Mouse (Mus musculus) midbrain, embryonic 10.5 days (tissue): Measurements from ENCODE around the gene Serpinb13. TPM values are rescaled to one million over a fixed set of nuclear protein-coding genes. Genes with fewer than 3 reads are reported as not detected.

ENCODE experiments used
- DNase-seq: peaks from one replicate; pipeline ENCODE4 v3.0.0-alpha.2; 2017; ENCODE audit warnings: low spot score
- H3K27ac ChIP-seq: fragments of 300-500 bp; sonication (generic); replicated peaks from 2 replicates; pipeline ENCODE4 v1.5.1; 2016; ENCODE audit warnings: mild to moderate bottlenecking
- H3K27me3 ChIP-seq: fragments of 300-500 bp; sonication (generic); 2 replicates; pipeline ENCODE4 v1.6.1; 2016; ENCODE audit warnings: low read depth, mild to moderate bottlenecking; ENCODE audit not compliant: poor library complexity, severe bottlenecking
- H3K36me3 ChIP-seq: fragments of 300-500 bp; sonication (generic); 2 replicates; pipeline ENCODE4 v1.6.1; 2016; ENCODE audit warnings: mild to moderate bottlenecking, moderate library complexity
- H3K4me1 ChIP-seq: fragments of 300-500 bp; sonication (generic); 2 replicates; pipeline ENCODE4 v1.6.1; 2016
- H3K4me3 ChIP-seq: fragments of 300-500 bp; sonication (generic); 2 replicates; pipeline ENCODE4 v1.5.1; 2016; ENCODE audit warnings: mild to moderate bottlenecking, moderate library complexity
- H3K9me3 ChIP-seq: fragments of 300-500 bp; sonication (generic); replicated peaks from 2 replicates; pipeline ENCODE4 v1.6.1; 2016; ENCODE audit warnings: mild to moderate bottlenecking
- WGBS: fragments of 180-500 bp; shearing (Covaris S2); methylation state at CpG from one replicate; pipeline ENCODE4 v1.1.7; 2016; 5-methylcytosine and 5-hydroxymethylcytosine counted together
- polyA plus RNA-seq: library from polyadenylated mRNA; unstranded; fragments of >200 nt; fragmentation: Nextera tagmentation; extraction: Ambion mirVana; gene quantifications from 2 replicates; pipeline ENCODE4 v1.2.1, GENCODE M21; 2016

The Serpinb13 gene
- not detected in 2 replicates for polyA plus RNA-seq

DNA sequence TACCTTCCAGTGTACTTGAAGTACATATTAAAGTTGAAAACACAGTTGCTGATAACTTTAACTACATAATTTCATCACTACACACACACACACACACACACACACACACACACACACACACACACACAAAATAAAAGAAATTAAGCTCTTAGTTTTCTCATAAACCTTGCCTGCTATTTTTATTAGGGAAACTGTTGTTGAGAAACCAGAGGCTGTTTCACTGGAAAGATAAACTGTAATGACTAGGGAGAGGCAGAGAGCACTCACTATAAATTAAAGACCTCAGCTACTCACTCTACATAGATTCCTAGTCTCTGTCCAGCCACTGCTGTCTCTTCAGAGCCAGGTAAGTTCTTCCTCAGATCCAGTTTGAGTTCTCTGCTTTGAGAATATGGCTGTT is at the start of gene Serpinb13:
Gene Serpinb13, plus strand, starts transcription at position 301 of the 400 bp plus-strand sequence.
- Histone ChIP-seq H3K27me3 (no peaks in the 10 kb centered on the region), H3K4me3 (no peak within 1 kb of the TSS)

DNA sequence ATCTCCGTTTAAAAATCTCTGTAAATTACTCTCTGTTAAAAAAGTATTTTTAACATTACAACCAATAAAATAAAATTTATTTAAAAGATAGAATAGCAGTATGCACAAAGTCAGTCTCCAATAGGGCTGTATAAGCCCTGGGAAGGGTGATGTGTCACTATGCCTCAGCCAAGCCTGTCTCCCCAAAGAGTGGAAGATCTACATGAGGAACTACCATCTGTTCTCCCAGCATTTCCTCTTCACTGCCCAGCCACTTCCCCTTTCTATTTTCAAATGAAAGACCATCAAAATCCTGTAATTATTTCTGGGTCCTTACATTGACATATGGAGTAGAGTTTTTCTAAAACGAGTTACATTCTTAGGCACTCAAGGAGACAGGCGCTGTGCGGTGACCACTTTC is 48.8 kb upstream of the Serpinb13 start:
- Histone ChIP-seq H3K27me3 (no peaks in the 10 kb centered on the region), H3K27ac (no peak overlapping the region), H3K4me1 (no peaks in the 10 kb centered on the region), H3K36me3 (no peaks in the 10 kb centered on the region), H3K9me3 (no peaks in the 10 kb centered on the region), H3K4me3 (no peak overlapping the region)
- WGBS, result 89% methylated on average over 4 of the region's 4 CpGs
- DNase-seq, result no peak

More for the DNA sequence above, at the start of gene Serpinb13:
- no peak for DNase-seq
- Histone ChIP-seq H3K9me3 (no peaks in the 10 kb centered on the region), H3K4me1 (no peaks in the 10 kb centered on the region), H3K36me3 (no peaks in the 10 kb centered on the region), H3K27ac (no peak within 1 kb of the TSS)

DNA sequence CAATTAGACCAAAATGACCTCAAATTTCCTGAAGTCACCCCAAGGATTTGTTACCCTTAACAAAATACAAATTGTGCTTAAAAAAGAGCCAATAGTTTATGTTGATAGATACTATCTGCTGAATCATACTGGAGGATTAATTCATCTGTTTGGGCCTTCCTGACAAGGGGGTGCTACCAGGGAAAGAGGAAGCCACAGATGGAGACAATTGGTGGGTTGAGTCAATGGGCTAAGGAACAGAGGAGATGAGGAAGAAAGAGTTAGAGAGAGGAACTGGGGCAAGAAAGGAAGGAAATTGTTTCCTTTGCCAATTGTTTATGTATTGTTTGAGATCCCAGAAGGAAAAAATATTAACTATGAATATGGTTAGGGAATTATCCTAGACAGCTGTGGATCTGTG is 47.1 kb upstream of the Serpinb13 start:
- no peak for DNase-seq
- Histone ChIP-seq H3K36me3 (no peaks in the 10 kb centered on the region), H3K4me3 (no peak overlapping the region), H3K27me3 (no peaks in the 10 kb centered on the region), H3K27ac (no peak overlapping the region), H3K9me3 (no peaks in the 10 kb centered on the region), H3K4me1 (no peaks in the 10 kb centered on the region)

DNA sequence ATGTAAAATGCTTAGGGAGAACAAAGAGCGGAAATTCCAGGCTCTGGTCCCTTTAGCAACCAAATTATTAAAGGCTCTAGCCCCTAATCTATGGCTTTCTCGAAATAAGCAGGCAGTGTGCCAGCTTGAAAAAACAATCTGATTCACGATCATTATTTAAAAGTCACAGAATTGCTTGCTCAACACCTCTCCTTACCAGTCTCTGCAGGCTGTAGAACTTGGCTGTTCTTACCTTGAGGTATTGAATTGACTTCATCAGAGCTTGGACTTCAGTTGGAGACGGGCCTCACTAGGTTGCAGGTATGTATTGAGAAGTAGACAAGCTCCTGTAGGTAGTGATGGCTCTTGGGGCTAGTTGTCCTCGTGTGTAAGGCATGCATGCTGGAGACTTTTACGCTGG is 46.5 kb upstream of the Serpinb13 start, which contains the start of gene Serpinb12:
Gene Serpinb12, plus strand, starts transcription at position 185 of the 400 bp plus-strand sequence.
- DNase-seq, result no peak

DNA sequence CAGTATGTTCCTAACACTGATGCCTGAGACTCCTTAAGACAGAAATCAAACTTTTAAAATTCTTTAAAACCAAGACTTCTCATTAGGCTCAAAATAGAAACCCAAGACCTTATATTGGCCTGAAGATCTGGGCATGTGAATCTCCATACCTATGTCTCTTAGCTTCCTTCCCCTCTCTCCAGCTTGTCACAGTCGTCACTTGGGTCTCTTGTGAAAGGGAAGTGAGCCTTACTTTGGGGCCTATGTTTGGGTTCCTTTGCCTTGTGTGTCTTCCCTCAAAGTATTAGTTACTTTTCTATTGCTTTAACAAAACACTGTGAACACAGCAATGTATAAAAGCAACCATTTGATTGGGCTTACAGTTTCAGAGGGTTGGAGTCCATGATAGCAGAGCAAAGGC is 33.6 kb upstream of the Serpinb13 start:
- no peaks in the 10 kb centered on the region for H3K4me1 ChIP-seq
- no peak overlapping the region for H3K27ac ChIP-seq
- WGBS, result 71% methylated on average over 1 of the region's 1 CpGs
- DNase-seq, result no peak
- H3K27me3 ChIP-seq, result no peaks in the 10 kb centered on the region
- H3K36me3 ChIP-seq, result no peaks in the 10 kb centered on the region
- H3K4me3 ChIP-seq, result no peak overlapping the region
- no peaks in the 10 kb centered on the region for H3K9me3 ChIP-seq

More for the DNA sequence above, 46.5 kb upstream of the Serpinb13 start, which contains the start of gene Serpinb12:
- WGBS, result 84% methylated on average over 6 of the region's 6 CpGs
- no peaks in the 10 kb centered on the region for H3K36me3 ChIP-seq
- H3K4me1 ChIP-seq, result no peaks in the 10 kb centered on the region
- no peaks in the 10 kb centered on the region for H3K27me3 ChIP-seq
- H3K27ac ChIP-seq, result no peak within 1 kb of the TSS
- no peaks in the 10 kb centered on the region for H3K9me3 ChIP-seq
- no peak within 1 kb of the TSS for H3K4me3 ChIP-seq

DNA sequence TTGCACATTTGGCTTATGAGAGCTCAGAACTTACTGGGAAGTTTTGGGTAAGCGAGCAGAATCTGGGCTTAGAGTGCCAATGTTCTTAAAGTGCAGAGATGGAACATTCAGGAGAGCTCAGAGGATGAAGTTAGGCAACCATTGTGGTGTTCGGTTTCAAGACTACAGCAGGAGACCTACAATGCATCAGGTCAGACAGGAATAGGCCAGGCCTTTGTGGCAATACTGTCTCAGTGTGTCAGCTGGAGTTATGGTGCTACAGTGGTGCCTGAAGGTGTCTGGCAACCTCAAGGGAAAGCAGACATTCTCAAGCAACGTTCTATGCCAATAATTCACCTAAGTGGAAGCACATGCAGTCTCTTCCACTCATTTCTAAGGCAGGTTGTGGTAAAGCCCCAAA is 20.8 kb upstream of the Serpinb13 start:
- Histone ChIP-seq H3K9me3 (no peaks in the 10 kb centered on the region), H3K4me1 (no peaks in the 10 kb centered on the region), H3K27ac (no peak overlapping the region), H3K4me3 (no peak overlapping the region), H3K36me3 (no peaks in the 10 kb centered on the region), H3K27me3 (no peaks in the 10 kb centered on the region)
- WGBS, result 82% methylated on average over 3 of the region's 3 CpGs
- DNase-seq, result no peak

DNA sequence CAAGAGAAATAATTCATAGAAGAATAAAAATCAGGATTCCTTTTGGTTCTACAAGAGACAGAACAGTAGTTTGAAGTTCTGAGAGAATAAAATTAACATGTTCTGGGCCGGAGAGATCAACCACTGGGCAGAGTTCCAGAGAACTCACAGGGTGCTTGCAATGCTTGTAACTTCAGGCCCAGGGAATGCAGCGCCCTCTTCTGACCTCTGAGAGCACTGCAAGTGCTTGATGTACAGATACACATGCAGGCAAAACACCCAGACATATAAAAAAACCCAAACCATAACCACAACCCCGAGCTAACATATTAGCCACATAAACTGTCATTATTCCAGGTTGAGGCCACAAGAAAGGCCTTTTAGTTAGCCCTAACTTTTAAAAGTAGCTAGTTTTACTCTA is 19.8 kb upstream of the Serpinb13 start:
- Histone ChIP-seq H3K4me3 (no peak overlapping the region), H3K4me1 (no peaks in the 10 kb centered on the region), H3K27ac (no peak overlapping the region), H3K36me3 (no peaks in the 10 kb centered on the region), H3K27me3 (no peaks in the 10 kb centered on the region), H3K9me3 (no peaks in the 10 kb centered on the region)
- WGBS, result 44% methylated on average over 3 of the region's 3 CpGs
- DNase-seq, result no peak

DNA sequence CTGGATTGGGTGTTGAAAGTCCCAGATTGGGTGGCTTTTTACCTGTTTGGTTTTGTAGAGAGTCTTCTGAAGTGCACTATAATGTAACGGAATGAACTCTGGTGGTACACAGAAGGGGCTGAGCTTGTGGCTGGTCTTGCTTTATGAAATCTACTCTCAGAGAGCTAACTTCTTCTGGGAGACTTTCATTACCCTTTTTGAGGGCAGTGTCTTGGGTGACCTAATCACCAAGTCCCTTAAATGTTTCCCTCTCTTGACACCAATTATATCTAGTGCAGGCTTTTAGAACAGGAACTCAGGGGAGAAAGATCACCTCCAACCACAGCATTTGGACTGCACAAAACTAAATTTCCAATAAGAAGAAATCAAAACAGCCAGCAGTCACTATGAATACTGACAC is 2.3 kb downstream of the Serpinb13 start:
- Histone ChIP-seq H3K4me3 (no peak overlapping the region), H3K4me1 (no peaks in the 10 kb centered on the region), H3K36me3 (no peaks in the 10 kb centered on the region), H3K9me3 (no peaks in the 10 kb centered on the region), H3K27me3 (no peaks in the 10 kb centered on the region), H3K27ac (no peak overlapping the region)
- 92% methylated on average over 1 of the region's 1 CpGs for WGBS
- no peak for DNase-seq

DNA sequence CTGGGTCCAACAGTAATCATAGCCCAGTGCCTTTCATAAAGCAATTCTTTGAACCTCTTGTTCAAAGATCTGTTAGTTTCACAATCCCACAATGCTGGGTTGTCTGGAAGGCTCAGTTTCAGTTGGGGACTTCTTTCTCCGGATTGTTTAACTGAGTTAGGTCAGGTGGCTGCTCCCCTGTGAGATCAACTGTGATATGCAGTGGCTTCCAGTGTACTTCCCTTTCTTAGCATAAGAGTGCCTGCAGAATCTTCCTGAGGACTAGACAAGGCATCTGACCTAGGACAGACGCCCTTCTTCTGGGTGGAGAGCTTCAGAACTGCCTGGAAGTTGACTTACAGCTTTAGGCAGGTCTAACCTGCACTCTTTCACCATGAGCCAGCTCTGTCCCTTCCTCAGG is 3.1 kb downstream of the Serpinb13 start:
- Histone ChIP-seq H3K27ac (no peak overlapping the region), H3K9me3 (no peaks in the 10 kb centered on the region), H3K36me3 (no peaks in the 10 kb centered on the region), H3K4me1 (no peaks in the 10 kb centered on the region), H3K4me3 (no peak overlapping the region), H3K27me3 (no peaks in the 10 kb centered on the region)
- no peak for DNase-seq
- 80% methylated on average over 2 of the region's 2 CpGs for WGBS

DNA sequence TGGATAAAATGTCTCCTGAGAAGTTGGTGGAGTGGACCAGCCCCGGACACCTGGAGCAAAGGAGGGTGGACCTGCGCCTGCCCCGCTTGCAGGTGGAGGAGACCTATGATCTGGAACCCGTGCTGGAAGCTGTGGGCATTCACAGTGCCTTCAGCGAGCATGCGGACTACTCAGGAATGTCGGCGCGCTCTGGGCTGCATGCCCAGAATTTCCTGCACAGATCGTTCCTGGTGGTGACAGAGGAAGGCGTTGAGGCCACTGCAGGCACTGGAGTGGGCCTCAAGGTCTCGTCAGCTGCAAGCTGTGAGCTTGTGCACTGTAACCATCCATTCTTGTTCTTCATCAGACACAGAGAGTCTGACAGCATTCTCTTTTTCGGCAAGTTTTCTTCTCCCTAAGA is 19.6 kb downstream of the Serpinb13 start:
- DNase-seq, result no peak
- Histone ChIP-seq H3K27ac (no peak overlapping the region), H3K27me3 (no peaks in the 10 kb centered on the region), H3K4me1 (no peaks in the 10 kb centered on the region), H3K36me3 (no peaks in the 10 kb centered on the region), H3K9me3 (no peaks in the 10 kb centered on the region), H3K4me3 (no peak overlapping the region)
- WGBS, result 82% methylated on average over 13 of the region's 13 CpGs

DNA sequence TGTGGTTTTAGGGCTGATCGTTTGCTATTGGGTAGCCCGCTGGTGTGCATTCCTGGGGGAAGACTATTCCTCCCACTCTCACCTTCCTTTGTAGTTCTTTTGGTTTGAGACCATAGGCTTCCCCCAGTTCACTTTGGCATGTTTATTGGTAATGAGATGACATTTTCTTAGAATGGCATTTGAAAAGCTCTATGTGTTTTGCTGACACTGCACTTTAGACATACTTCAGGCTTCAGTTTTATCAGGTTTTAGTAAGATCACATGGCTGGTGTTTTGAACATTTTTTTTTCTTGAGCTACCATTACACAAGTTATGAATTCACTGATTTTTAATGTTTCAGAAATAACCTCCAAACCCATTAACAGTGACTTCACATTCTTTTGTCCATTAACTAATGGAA is 21.0 kb downstream of the Serpinb13 start:
- Histone ChIP-seq H3K27ac (no peak overlapping the region), H3K4me1 (no peaks in the 10 kb centered on the region), H3K4me3 (no peak overlapping the region), H3K36me3 (no peaks in the 10 kb centered on the region), H3K27me3 (no peaks in the 10 kb centered on the region), H3K9me3 (no peaks in the 10 kb centered on the region)
- DNase-seq, result no peak
- 89% methylated on average over 2 of the region's 2 CpGs for WGBS

DNA sequence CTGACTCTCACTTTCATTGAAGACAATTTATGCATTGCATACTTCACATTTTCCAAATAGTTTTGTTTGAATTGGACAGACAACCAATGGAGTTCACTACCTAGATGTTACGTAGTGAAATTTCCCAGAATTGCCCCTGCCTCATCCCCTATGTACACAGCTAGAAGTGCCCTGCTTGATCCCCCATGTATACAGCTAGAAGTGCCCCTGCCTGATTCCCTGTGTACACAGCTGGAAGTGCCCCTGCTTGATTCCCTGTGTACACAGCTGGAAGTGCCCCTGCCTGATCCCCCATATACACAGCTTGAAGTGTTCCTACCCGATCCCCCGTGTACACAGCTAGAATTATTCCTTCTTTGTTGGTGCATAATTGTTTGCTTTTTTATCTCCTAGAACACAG is 25.5 kb downstream of the Serpinb13 start:
- H3K9me3 ChIP-seq, result no peaks in the 10 kb centered on the region
- no peaks in the 10 kb centered on the region for H3K36me3 ChIP-seq
- no peaks in the 10 kb centered on the region for H3K27me3 ChIP-seq
- WGBS, result 57% methylated on average over 3 of the region's 3 CpGs
- no peak overlapping the region for H3K4me3 ChIP-seq
- H3K27ac ChIP-seq, result no peak overlapping the region
- H3K4me1 ChIP-seq, result no peaks in the 10 kb centered on the region
- no peak for DNase-seq

DNA sequence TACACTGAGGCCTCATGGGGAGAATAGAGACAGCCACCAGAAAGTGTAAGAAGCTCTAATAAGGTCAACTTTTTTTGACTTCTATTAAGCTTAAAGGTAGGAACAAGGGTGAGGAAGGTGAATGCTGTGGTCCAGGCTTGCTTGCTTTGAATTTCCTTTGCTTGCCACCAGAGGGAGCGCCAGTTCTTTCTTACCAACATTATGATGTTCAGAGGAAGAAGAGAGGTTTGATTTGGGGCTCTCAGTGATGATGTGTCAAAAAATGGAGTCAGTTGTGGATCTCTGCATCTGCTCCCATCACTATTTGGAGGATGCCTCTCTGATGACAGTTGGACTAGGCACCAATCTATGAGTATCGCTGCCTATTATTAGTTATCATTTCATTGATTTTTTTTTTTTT is 33.7 kb downstream of the Serpinb13 start:
- H3K4me3 ChIP-seq, result no peak overlapping the region
- H3K27ac ChIP-seq, result no peak overlapping the region
- H3K27me3 ChIP-seq, result no peaks in the 10 kb centered on the region
- DNase-seq, result peak; percentile 28
- 43% methylated on average over 2 of the region's 2 CpGs for WGBS
- H3K9me3 ChIP-seq, result no peaks in the 10 kb centered on the region
- H3K4me1 ChIP-seq, result no peaks in the 10 kb centered on the region
- H3K36me3 ChIP-seq, result no peaks in the 10 kb centered on the region

DNA sequence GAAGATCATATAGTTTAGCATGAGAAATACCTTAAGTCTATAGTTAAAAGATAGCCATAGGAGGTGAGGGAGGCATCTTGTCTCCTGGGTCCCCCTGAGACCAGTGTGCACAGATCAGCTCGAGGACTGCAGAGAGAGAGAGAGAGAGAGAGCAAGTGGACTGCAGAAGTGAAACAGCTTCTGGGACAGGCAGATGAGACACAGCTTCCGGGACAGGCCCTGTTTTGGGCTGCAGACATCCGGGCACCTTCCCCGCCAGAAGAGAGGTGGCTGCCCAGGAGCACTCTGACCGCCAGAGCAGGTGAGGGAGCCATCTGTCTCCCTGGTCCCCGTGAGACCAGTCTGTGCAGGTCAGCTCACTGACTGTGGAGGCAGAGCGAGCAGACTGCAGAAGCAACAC is 34.4 kb downstream of the Serpinb13 start:
- H3K4me1 ChIP-seq, result no peaks in the 10 kb centered on the region
- no peak overlapping the region for H3K4me3 ChIP-seq
- DNase-seq, result no peak
- H3K9me3 ChIP-seq, result no peaks in the 10 kb centered on the region
- H3K27me3 ChIP-seq, result no peaks in the 10 kb centered on the region
- no peak overlapping the region for H3K27ac ChIP-seq
- H3K36me3 ChIP-seq, result no peaks in the 10 kb centered on the region
- WGBS, result 83% methylated on average over 7 of the region's 7 CpGs
